Mouse (Mus musculus): ENCODE results near the gene Ube2z. TPM values are rescaled to one million over a fixed set of nuclear protein-coding genes. Genes with fewer than 3 reads are reported as not detected.

The Ube2z gene
- polyA plus RNA-seq, 1 experiment from 2014 or later = 22.3 TPM

- Histone ChIP-seq H3K4me1 (ENCODE audit: control insufficient read depth, insufficient read depth, low read length) (no peaks in the 10 kb centered on the region), H3K27me3 (ENCODE audit: control insufficient read depth, insufficient read depth, low read length) (no peaks in the 10 kb centered on the region), H3K9me3 (ENCODE audit: control insufficient read depth, low read length) (no peaks in the 10 kb centered on the region), H3K4me2 (no peak overlapping the region), H3K9ac (ENCODE audit: low read length) (no peak overlapping the region), H3K27ac (ENCODE audit: low read depth, low read length) (no peak overlapping the region), H3K4me3 (ENCODE audit: low read depth, low read length) (no peak overlapping the region), H3K36me3 (ENCODE audit: control insufficient read depth, insufficient read depth, low read length) (peaks cover 16% of the 10 kb centered on the region)
- ATAC-seq (ENCODE audit: low FRiP score) = no peak
- 88% methylated on average over 11 of the region's 11 CpGs for WGBS
- DNase-seq (ENCODE audit: low spot score, missing footprints) = peak; percentile 59
Measured at GRCm38 (mm10) chr11:96044803-96045567, 20.2 kb downstream of the Ube2z start.

- no peak overlapping the region for H3K4me3 ChIP-seq (ENCODE audit: low read depth, low read length)
- no peak overlapping the region for H3K9ac ChIP-seq (ENCODE audit: low read length)
- no peak for ATAC-seq (ENCODE audit: low FRiP score)
- peaks cover 7% of the 10 kb centered on the region for H3K4me1 ChIP-seq (ENCODE audit: control insufficient read depth, insufficient read depth, low read length)
- WGBS = 97% methylated on average over 1 of the region's 1 CpGs
- H3K4me2 ChIP-seq = no peak overlapping the region
- no peak overlapping the region for H3K27ac ChIP-seq (ENCODE audit: low read depth, low read length)
- no peak for DNase-seq (ENCODE audit: low spot score, missing footprints)
- H3K36me3 ChIP-seq (ENCODE audit: control insufficient read depth, insufficient read depth, low read length) = no peaks in the 10 kb centered on the region; the same call in 1 of the 2 replicates
- H3K27me3 ChIP-seq (ENCODE audit: control insufficient read depth, insufficient read depth, low read length) = no peaks in the 10 kb centered on the region
- no peaks in the 10 kb centered on the region for H3K9me3 ChIP-seq (ENCODE audit: control insufficient read depth, low read length)
Measured at GRCm38 (mm10) chr11:96038560-96038959, 26.6 kb downstream of the Ube2z start.

GRCm38 (mm10) chr11:96037499-96037898 lies 27.7 kb downstream of the Ube2z start:
- no peak overlapping the region for H3K4me2 ChIP-seq
- H3K36me3 ChIP-seq (ENCODE audit: control insufficient read depth, insufficient read depth, low read length) = no peaks in the 10 kb centered on the region; the same call in 1 of the 2 replicates
- H3K27me3 ChIP-seq (ENCODE audit: control insufficient read depth, insufficient read depth, low read length) = no peaks in the 10 kb centered on the region
- DNase-seq (ENCODE audit: low spot score, missing footprints) = no peak
- no peak overlapping the region for H3K27ac ChIP-seq (ENCODE audit: low read depth, low read length)
- ATAC-seq (ENCODE audit: low FRiP score) = no peak
- no peak overlapping the region for H3K9ac ChIP-seq (ENCODE audit: low read length)
- no peak overlapping the region for H3K4me3 ChIP-seq (ENCODE audit: low read depth, low read length)
- H3K9me3 ChIP-seq (ENCODE audit: control insufficient read depth, low read length) = no peaks in the 10 kb centered on the region
- 94% methylated on average over 5 of the region's 5 CpGs for WGBS
- peaks cover 7% of the 10 kb centered on the region for H3K4me1 ChIP-seq (ENCODE audit: control insufficient read depth, insufficient read depth, low read length)

GRCm38 (mm10) chr11:96035133-96035532 lies 30.1 kb downstream of the Ube2z start:
- DNase-seq (ENCODE audit: low spot score, missing footprints) = no peak
- 14% methylated on average over 6 of the region's 6 CpGs for WGBS
- Histone ChIP-seq H3K27me3 (ENCODE audit: control insufficient read depth, insufficient read depth, low read length) (no peaks in the 10 kb centered on the region), H3K27ac (ENCODE audit: low read depth, low read length) (no peak overlapping the region; the same call in 1 of the 2 replicates), H3K4me2 (peak overlapping the region; percentile 90), H3K9ac (ENCODE audit: low read length) (peak overlapping the region; percentile 76), H3K4me1 (ENCODE audit: control insufficient read depth, insufficient read depth, low read length) (peaks cover 7% of the 10 kb centered on the region), H3K9me3 (ENCODE audit: control insufficient read depth, low read length) (no peaks in the 10 kb centered on the region), H3K36me3 (ENCODE audit: control insufficient read depth, insufficient read depth, low read length) (no peaks in the 10 kb centered on the region; the same call in 1 of the 2 replicates), H3K4me3 (ENCODE audit: low read depth, low read length) (peak overlapping the region; percentile 87)
- ATAC-seq (ENCODE audit: low FRiP score) = peak; percentile 38; the same call in 1 of the 2 replicates

- Histone ChIP-seq H3K36me3 (ENCODE audit: control insufficient read depth, insufficient read depth, low read length) (no peaks in the 10 kb centered on the region; the same call in 1 of the 2 replicates), H3K9me3 (ENCODE audit: control insufficient read depth, low read length) (no peaks in the 10 kb centered on the region), H3K9ac (ENCODE audit: low read length) (peak within 1 kb of the TSS; percentile 76), H3K27ac (ENCODE audit: low read depth, low read length) (peak within 1 kb of the TSS; percentile 35; the same call in 1 of the 2 replicates), H3K4me3 (ENCODE audit: low read depth, low read length) (peak within 1 kb of the TSS; percentile 87), H3K4me2 (peak within 1 kb of the TSS; percentile 90), H3K4me1 (ENCODE audit: control insufficient read depth, insufficient read depth, low read length) (peaks cover 7% of the 10 kb centered on the region), H3K27me3 (ENCODE audit: control insufficient read depth, insufficient read depth, low read length) (no peaks in the 10 kb centered on the region)
- under 1% methylated on average over 29 of the region's 29 CpGs for WGBS
- ATAC-seq (ENCODE audit: low FRiP score) (peak; percentile 74), DNase-seq (ENCODE audit: low spot score, missing footprints) (peak; percentile 100)
Measured at GRCm38 (mm10) chr11:96034596-96035052, 30.6 kb downstream of the Ube2z start, which contains the start of gene Snf8. Gene Snf8 (plus strand): TSS chr11:96034885.

- 54% methylated on average over 8 of the region's 8 CpGs for WGBS
- H3K27ac ChIP-seq (ENCODE audit: low read depth, low read length) = no peak overlapping the region
Measured at GRCm38 (mm10) chr11:96034116-96034515, 31.1 kb downstream of the Ube2z start.

GRCm38 (mm10) chr11:96033264-96033663 lies 31.9 kb downstream of the Ube2z start:
- DNase-seq (ENCODE audit: low spot score, missing footprints) = peak; percentile 84
- no peak overlapping the region for H3K9ac ChIP-seq (ENCODE audit: low read length)
- 100% methylated on average over 2 of the region's 3 CpGs for WGBS
- no peaks in the 10 kb centered on the region for H3K36me3 ChIP-seq (ENCODE audit: control insufficient read depth, insufficient read depth, low read length)
- no peak overlapping the region for H3K27ac ChIP-seq (ENCODE audit: low read depth, low read length)
- no peaks in the 10 kb centered on the region for H3K9me3 ChIP-seq (ENCODE audit: control insufficient read depth, low read length)
- no peak overlapping the region for H3K4me2 ChIP-seq
- no peak overlapping the region for H3K4me3 ChIP-seq (ENCODE audit: low read depth, low read length)
- ATAC-seq (ENCODE audit: low FRiP score) = no peak
- peaks cover 7% of the 10 kb centered on the region for H3K4me1 ChIP-seq (ENCODE audit: control insufficient read depth, insufficient read depth, low read length)
- no peaks in the 10 kb centered on the region for H3K27me3 ChIP-seq (ENCODE audit: control insufficient read depth, insufficient read depth, low read length)

More at GRCm38 (mm10) chr11:96034116-96034515, 31.1 kb downstream of the Ube2z start:
- no peaks in the 10 kb centered on the region for H3K9me3 ChIP-seq (ENCODE audit: control insufficient read depth, low read length)
- H3K4me2 ChIP-seq = peak overlapping the region; percentile 90
- no peaks in the 10 kb centered on the region for H3K27me3 ChIP-seq (ENCODE audit: control insufficient read depth, insufficient read depth, low read length)
- peak overlapping the region; percentile 76; the same call in 1 of the 2 replicates for H3K9ac ChIP-seq (ENCODE audit: low read length)
- H3K36me3 ChIP-seq (ENCODE audit: control insufficient read depth, insufficient read depth, low read length) = no peaks in the 10 kb centered on the region; the same call in 1 of the 2 replicates
- peaks cover 7% of the 10 kb centered on the region for H3K4me1 ChIP-seq (ENCODE audit: control insufficient read depth, insufficient read depth, low read length)
- peak overlapping the region; percentile 87 for H3K4me3 ChIP-seq (ENCODE audit: low read depth, low read length)
- no peak for ATAC-seq (ENCODE audit: low FRiP score)
- peak; percentile 83 for DNase-seq (ENCODE audit: low spot score, missing footprints)

GRCm38 (mm10) chr11:96031701-96032100 lies 33.5 kb downstream of the Ube2z start:
- no peaks in the 10 kb centered on the region for H3K27me3 ChIP-seq (ENCODE audit: control insufficient read depth, insufficient read depth, low read length)
- ATAC-seq (ENCODE audit: low FRiP score) (no peak), DNase-seq (ENCODE audit: low spot score, missing footprints) (no peak)
- H3K4me2 ChIP-seq = no peak overlapping the region
- no peak overlapping the region for H3K4me3 ChIP-seq (ENCODE audit: low read depth, low read length)
- H3K27ac ChIP-seq (ENCODE audit: low read depth, low read length) = no peak overlapping the region
- H3K4me1 ChIP-seq (ENCODE audit: control insufficient read depth, insufficient read depth, low read length) = peaks cover 7% of the 10 kb centered on the region
- no peak overlapping the region for H3K9ac ChIP-seq (ENCODE audit: low read length)
- WGBS = 80% methylated on average over 2 of the region's 2 CpGs
- H3K9me3 ChIP-seq (ENCODE audit: control insufficient read depth, low read length) = no peaks in the 10 kb centered on the region
- H3K36me3 ChIP-seq (ENCODE audit: control insufficient read depth, insufficient read depth, low read length) = no peaks in the 10 kb centered on the region

- 89% methylated on average over 3 of the region's 3 CpGs for WGBS
- Histone ChIP-seq H3K4me2 (no peak overlapping the region), H3K27me3 (ENCODE audit: control insufficient read depth, insufficient read depth, low read length) (no peaks in the 10 kb centered on the region), H3K4me1 (ENCODE audit: control insufficient read depth, insufficient read depth, low read length) (peaks cover 6% of the 10 kb centered on the region), H3K9me3 (ENCODE audit: control insufficient read depth, low read length) (no peaks in the 10 kb centered on the region), H3K36me3 (ENCODE audit: control insufficient read depth, insufficient read depth, low read length) (no peaks in the 10 kb centered on the region), H3K27ac (ENCODE audit: low read depth, low read length) (no peak overlapping the region), H3K4me3 (ENCODE audit: low read depth, low read length) (no peak overlapping the region), H3K9ac (ENCODE audit: low read length) (no peak overlapping the region)
- DNase-seq (ENCODE audit: low spot score, missing footprints) (peak; percentile 67), ATAC-seq (ENCODE audit: low FRiP score) (no peak)
Measured at GRCm38 (mm10) chr11:96030571-96030970, 34.6 kb downstream of the Ube2z start.

Data from midbrain, embryonic 11.5 days (tissue).